Mouse (Mus musculus) liver, embryonic 14 days (tissue): ENCODE results near the gene Ddx50. TPM values are rescaled to one million over a fixed set of nuclear protein-coding genes. Genes with fewer than 3 reads are reported as not detected.

Experiments
- polyA plus RNA-seq: library from polyadenylated mRNA; depleted of rRNA; stranded (reverse); fragments of >200 nt; gene quantifications from 2 replicates; pipeline ENCODE4 v1.2.3, GENCODE M21; 2012; rRNA removed

The Ddx50 gene
- polyA plus RNA-seq, result 23.9 and 26.9 TPM in 2 replicates

GRCm38 (mm10) chr10:62650881-62651810, at the start of gene Ddx50:
Gene Ddx50, minus strand, starts transcription at chr10:62651218.

GRCm38 (mm10) chr10:62602177-62603040, 48.6 kb downstream of the Ddx50 start, which contains the start of gene Ddx21:
Gene Ddx21, minus strand, starts transcription at chr10:62602281.

GRCm38 (mm10) chr10:62578338-62579100, 72.5 kb downstream of the Ddx50 start, which contains the start of gene Kif1bp:
Gene Kif1bp, minus strand, starts transcription at chr10:62578457.

Other genes starting within 250 kb of the Ddx50 start
- gene Hkdc1, start 228.7 kb downstream of the Ddx50 start, polyA plus RNA-seq, result 3.7 and 4.4 TPM in 2 replicates
- 0.08 and 0.13 TPM in 2 replicates for gene 4930507D05Rik, start 201.7 kb downstream of the Ddx50 start, polyA plus RNA-seq
- 15.5 and 17.5 TPM in 2 replicates for gene Supv3l1, start 201.5 kb downstream of the Ddx50 start, polyA plus RNA-seq
- gene Vps26a, start 164.4 kb downstream of the Ddx50 start, polyA plus RNA-seq, result 15.3 and 18.9 TPM in 2 replicates
- gene Srgn, start 123.8 kb downstream of the Ddx50 start, polyA plus RNA-seq, result 24.8 and 34.5 TPM in 2 replicates
- 9.2 and 9.6 TPM in 2 replicates for gene Kif1bp, start 72.8 kb downstream of the Ddx50 start, polyA plus RNA-seq
- 35.4 and 38.2 TPM in 2 replicates for gene Ddx21, start 48.9 kb downstream of the Ddx50 start, polyA plus RNA-seq
- 0.09 and 0.10 TPM in 2 replicates for gene Stox1, start 74.9 kb upstream of the Ddx50 start, polyA plus RNA-seq
- gene Ccar1, start 141.1 kb upstream of the Ddx50 start, polyA plus RNA-seq, result 29.0 and 29.4 TPM in 2 replicates